Mouse (Mus musculus) liver, adult 2 months (tissue): ENCODE measurements around the gene Capn1. TPM values are rescaled to one million over a fixed set of nuclear protein-coding genes. Genes with fewer than 3 reads are reported as not detected.

Experiments
- DNase-seq: peaks from one replicate; pipeline ENCODE4 v3.0.0-alpha.2; 2011; ENCODE audit warnings: low read depth, low spot score; ENCODE audit errors: extremely low read depth
- H3K27ac ChIP-seq: fragments of 200-500 bp; replicated peaks from 2 replicates; pipeline ENCODE4 v1.5.1; 2012; ENCODE audit warnings: low read depth, mild to moderate bottlenecking, control low read depth, inconsistent platforms, low read length; ENCODE audit not compliant: insufficient read depth
- H3K27me3 ChIP-seq: fragments of 200-500 bp; 2 replicates; pipeline ENCODE4 v1.6.1; 2012; ENCODE audit warnings: mild to moderate bottlenecking, moderate library complexity, low read length, inconsistent platforms; ENCODE audit not compliant: control insufficient read depth, insufficient read depth
- H3K36me3 ChIP-seq: fragments of 200-500 bp; 2 replicates; pipeline ENCODE4 v1.6.1; 2012; ENCODE audit warnings: low read length, inconsistent platforms; ENCODE audit not compliant: control insufficient read depth, insufficient read depth
- H3K4me1 ChIP-seq: fragments of 200-500 bp; 2 replicates; pipeline ENCODE4 v1.6.1; 2011; ENCODE audit warnings: low read length; ENCODE audit not compliant: control insufficient read depth, insufficient read depth
- H3K4me3 ChIP-seq: fragments of 200-500 bp; 2 replicates; pipeline ENCODE4 v1.5.1; 2011; ENCODE audit warnings: low read depth, mild to moderate bottlenecking, control low read depth, low read length, moderate library complexity; ENCODE audit not compliant: insufficient read depth
- H3K79me2 ChIP-seq: fragments of 200-500 bp; 2 replicates; pipeline ENCODE4 v1.6.1; 2012; ENCODE audit warnings: inconsistent platforms, mild to moderate bottlenecking, low read length, moderate library complexity; ENCODE audit not compliant: control insufficient read depth, insufficient read depth
- H3K9ac ChIP-seq: fragments of 200-500 bp; 2 replicates; pipeline ENCODE4 v1.6.1; 2012; ENCODE audit warnings: low read depth, mild to moderate bottlenecking, control low read depth, inconsistent platforms, low read length
- CTCF ChIP-seq: fragments of 200-500 bp; IDR thresholded peaks from 2 replicates; pipeline ENCODE4 v1.5.1; 2011; ENCODE audit warnings: low read depth, low read length, control low read depth
- POLR2A ChIP-seq: fragments of 200-500 bp; IDR thresholded peaks from 2 replicates; pipeline ENCODE4 v1.6.1; 2011; ENCODE audit warnings: low read length, control low read depth; ENCODE audit not compliant: insufficient read depth; ENCODE audit errors: extremely low read depth
- WGBS: fragments of 180-500 bp; shearing (Covaris S2); methylation state at CpG from one replicate; pipeline ENCODE4 v1.1.7; 2018; 5-methylcytosine and 5-hydroxymethylcytosine counted together
- polyA plus RNA-seq: library from polyadenylated mRNA; depleted of rRNA; stranded (reverse); fragments of >200 nt; gene quantifications from 2 replicates; pipeline ENCODE4 v1.2.3, GENCODE M21; 2012
- total RNA-seq: library from RNA; depleted of rRNA; stranded (reverse); fragments of >200 nt; gene quantifications from 2 replicates; pipeline ENCODE4 v1.2.3, GENCODE M21; 2014

Capn1 gene
- total and polyA plus RNA-seq, 2 experiments = 8.0 to 12.7 TPM

- peak overlapping the region; percentile 87 for H3K4me3 ChIP-seq
- peak overlapping the region; percentile 91 for H3K9ac ChIP-seq
- TF ChIP-seq CTCF = no peak
- H3K79me2 ChIP-seq = no peaks in the 10 kb centered on the region; the same call in 1 of the 2 replicates
- H3K27me3 ChIP-seq = no peaks in the 10 kb centered on the region
- WGBS = 20% methylated on average over 5 of the region's 5 CpGs
- peak; percentile 80 for DNase-seq
- peak overlapping the region; percentile 82 for H3K27ac ChIP-seq
- peaks cover 13% of the 10 kb centered on the region; the same call in 1 of the 2 replicates for H3K36me3 ChIP-seq
- H3K4me1 ChIP-seq = peaks cover 24% of the 10 kb centered on the region
Measured at GRCm38 (mm10) chr19:6058966-6059365, 43.3 kb upstream of the Capn1 start.

- no peaks in the 10 kb centered on the region; the same call in 1 of the 2 replicates for H3K79me2 ChIP-seq
- 6% methylated on average over 5 of the region's 5 CpGs for WGBS
- TF ChIP-seq POLR2A (no peak), CTCF (no peak)
- peaks cover 24% of the 10 kb centered on the region for H3K4me1 ChIP-seq
- H3K9ac ChIP-seq = peak overlapping the region; percentile 91
- H3K36me3 ChIP-seq = peaks cover 18% of the 10 kb centered on the region; the same call in 1 of the 2 replicates
- peak overlapping the region; percentile 87 for H3K4me3 ChIP-seq
- no peak for DNase-seq
- peak overlapping the region; percentile 82 for H3K27ac ChIP-seq
- H3K27me3 ChIP-seq = no peaks in the 10 kb centered on the region
Measured at GRCm38 (mm10) chr19:6058513-6058912, 42.8 kb upstream of the Capn1 start.

GRCm38 (mm10) chr19:6057313-6058096 is 41.8 kb upstream of the Capn1 start, which contains the start of the genes Mrpl49 and Fau:
Gene Mrpl49 (minus strand): TSS chr19:6057785.
Gene Fau (plus strand): TSS chr19:6057844.
- peak within 1 kb of the TSS; percentile 91 for H3K9ac ChIP-seq
- peak within 1 kb of the TSS; percentile 82 for H3K27ac ChIP-seq
- under 1% methylated on average over 63 of the region's 63 CpGs for WGBS
- H3K4me3 ChIP-seq = peak within 1 kb of the TSS; percentile 87
- no peaks in the 10 kb centered on the region; the same call in 1 of the 2 replicates for H3K79me2 ChIP-seq
- TF ChIP-seq CTCF = no peak
- peak; percentile 94 for TF ChIP-seq POLR2A
- H3K4me1 ChIP-seq = peaks cover 16% of the 10 kb centered on the region
- H3K36me3 ChIP-seq = peaks cover 25% of the 10 kb centered on the region
- DNase-seq = peak; percentile 81
- no peaks in the 10 kb centered on the region for H3K27me3 ChIP-seq

- no peaks in the 10 kb centered on the region; the same call in 1 of the 2 replicates for H3K79me2 ChIP-seq
- H3K4me1 ChIP-seq = peaks cover 11% of the 10 kb centered on the region; the same call in 1 of the 2 replicates
- no peaks in the 10 kb centered on the region for H3K27me3 ChIP-seq
- 26% methylated on average over 4 of the region's 4 CpGs for WGBS
- no peak overlapping the region for H3K4me3 ChIP-seq
- peaks cover 33% of the 10 kb centered on the region for H3K36me3 ChIP-seq
- H3K9ac ChIP-seq = no peak overlapping the region; the same call in 1 of the 2 replicates
- no peak overlapping the region for H3K27ac ChIP-seq
- no peak for DNase-seq
- TF ChIP-seq CTCF (no peak), POLR2A (no peak)
Measured at GRCm38 (mm10) chr19:6056696-6057095, 41.0 kb upstream of the Capn1 start.

GRCm38 (mm10) chr19:6054296-6054695 is 38.6 kb upstream of the Capn1 start:
- Histone ChIP-seq H3K4me3 (no peak overlapping the region), H3K36me3 (peaks cover 43% of the 10 kb centered on the region), H3K79me2 (peaks cover 4% of the 10 kb centered on the region; the same call in 1 of the 2 replicates), H3K27ac (no peak overlapping the region), H3K4me1 (peaks cover 14% of the 10 kb centered on the region; the same call in 1 of the 2 replicates), H3K27me3 (no peaks in the 10 kb centered on the region), H3K9ac (no peak overlapping the region)
- 75% methylated on average over 5 of the region's 5 CpGs for WGBS
- no peak for TF ChIP-seq POLR2A
- DNase-seq = no peak

GRCm38 (mm10) chr19:6052516-6052915 is 36.8 kb upstream of the Capn1 start:
- TF ChIP-seq POLR2A (no peak), CTCF (no peak)
- Histone ChIP-seq H3K27me3 (no peaks in the 10 kb centered on the region), H3K79me2 (peaks cover 18% of the 10 kb centered on the region; the same call in 1 of the 2 replicates), H3K9ac (no peak overlapping the region), H3K27ac (no peak overlapping the region), H3K4me1 (peaks cover 23% of the 10 kb centered on the region), H3K36me3 (peaks cover 52% of the 10 kb centered on the region), H3K4me3 (no peak overlapping the region)
- WGBS = 72% methylated on average over 7 of the region's 7 CpGs
- no peak for DNase-seq
